Mouse (Mus musculus) ES-E14 (cell line): Measurements from ENCODE around the gene Tctn3. TPM values are rescaled to one million over a fixed set of nuclear protein-coding genes. Genes with fewer than 3 reads are reported as not detected.
"Not testable (repeated sequence)": the region's sequence is repeated elsewhere in the genome, so short reads cannot be mapped to it uniquely, and the experiment has no call there.

Source experiments
- DNase-seq: peaks from one replicate; pipeline ENCODE4 v3.0.0-alpha.2; 2013; ENCODE audit warnings: low read depth, low spot score
- H3K27ac ChIP-seq: 2 replicates; pipeline ENCODE4 v1.5.1; 2012; ENCODE audit warnings: low read depth, mild to moderate bottlenecking, low read length, moderate library complexity, mixed read lengths; ENCODE audit not compliant: poor library complexity, insufficient read depth, severe bottlenecking
- H3K36me3 ChIP-seq: 2 replicates; pipeline ENCODE4 v1.6.1; 2012; ENCODE audit warnings: mild to moderate bottlenecking, low read length, moderate library complexity, mixed read lengths; ENCODE audit not compliant: control insufficient read depth, poor library complexity, insufficient read depth, severe bottlenecking
- H3K4me1 ChIP-seq, 2 experiments: fragments of 150-350 bp in 1 of 2; sonication (generic) in 1 of 2; 2 replicates each; pipeline ENCODE4 v1.6.1; 2012; ENCODE audit warnings: low read length in 2 of 2, mild to moderate bottlenecking in 1 of 2, mixed read lengths in 1 of 2; ENCODE audit not compliant: control insufficient read depth in 2 of 2, insufficient read depth in 2 of 2, poor library complexity in 1 of 2
- H3K4me3 ChIP-seq, 2 experiments: fragments of 150-350 bp in 1 of 2; sonication (generic) in 1 of 2; 2 replicates each; pipeline ENCODE4 v1.5.1; 2012; ENCODE audit warnings: low read length in 2 of 2, low read depth in 1 of 2, mild to moderate bottlenecking in 1 of 2, mixed read lengths in 1 of 2; ENCODE audit not compliant: insufficient read depth in 1 of 2, poor library complexity in 1 of 2, severe bottlenecking in 1 of 2
- H3K9ac ChIP-seq: 2 replicates; pipeline ENCODE4 v1.6.1; 2012; ENCODE audit warnings: low read depth, mild to moderate bottlenecking, low read length, mixed read lengths; ENCODE audit not compliant: poor library complexity, insufficient read depth, severe bottlenecking
- H3K9me3 ChIP-seq: fragments of 150-350 bp; sonication (generic); 2 replicates; pipeline ENCODE4 v1.6.1; 2012; ENCODE audit warnings: low read depth, mild to moderate bottlenecking, low read length; ENCODE audit not compliant: control insufficient read depth, insufficient read depth
- CHD2 ChIP-seq: IDR thresholded peaks from 2 replicates; pipeline ENCODE4 v1.6.1; 2014; ENCODE audit warnings: mild to moderate bottlenecking, low read depth, low read length, inconsistent platforms
- HCFC1 ChIP-seq: IDR thresholded peaks from 2 replicates; pipeline ENCODE4 v1.6.1; 2012; ENCODE audit warnings: low read length, inconsistent platforms, borderline replicate concordance; ENCODE audit not compliant: insufficient read depth
- MAFK ChIP-seq: IDR thresholded peaks from 2 replicates; pipeline ENCODE4 v1.6.1; 2014; ENCODE audit warnings: mild to moderate bottlenecking, low read depth, low read length, inconsistent platforms; ENCODE audit not compliant: insufficient read depth
- ZC3H11A ChIP-seq: IDR thresholded peaks from 2 replicates; pipeline ENCODE4 v1.6.1; 2012; ENCODE audit warnings: low read depth, mild to moderate bottlenecking, inconsistent platforms, low read length, borderline replicate concordance
- ZNF384 ChIP-seq: IDR thresholded peaks from 2 replicates; pipeline ENCODE4 v1.6.1; 2012; ENCODE audit warnings: low read depth, low read length, inconsistent platforms
- in situ Hi-C, 2 experiments: fragments of 600-800 bp; cut with MboI; formaldehyde crosslinking; loops; one replicate each; pipeline ENCODE4 v1.15.1; 2025; ENCODE audit warnings: low sequenced_read_pairs in 2 of 2, inconsistent platforms in 1 of 2; ENCODE audit not compliant: unreplicated experiment in 2 of 2
- total RNA-seq: library from RNA; depleted of rRNA; stranded (reverse); fragments of 300-350 nt; gene quantifications from 2 replicates; pipeline ENCODE4 v1.2.3, GENCODE M21; 2012

The Tctn3 gene
- total RNA-seq, 1 experiment = 8.8 TPM

DNA sequence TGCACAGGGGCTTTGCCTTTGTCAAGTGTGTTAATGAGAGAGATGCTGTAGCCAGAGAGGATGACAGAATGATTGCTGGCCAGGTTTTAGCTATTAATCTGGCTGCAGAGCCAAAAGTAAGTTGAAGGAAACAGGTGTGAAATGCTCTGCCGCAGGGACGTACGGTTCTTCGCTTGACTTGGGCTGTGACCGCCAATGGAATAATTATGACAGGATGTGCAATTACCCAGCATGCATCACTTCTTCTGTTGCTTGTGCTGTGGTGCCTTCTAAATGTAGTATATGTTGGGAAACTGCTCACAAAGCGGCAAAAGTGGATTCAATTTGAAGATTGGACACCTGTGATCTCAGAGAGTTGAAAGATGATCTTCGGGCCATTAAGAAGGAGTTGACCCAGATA, 4.0 kb upstream of the Tctn3 start:
- H3K4me3 ChIP-seq = no peak overlapping the region
- in situ Hi-C loops = no loop called here
- TF ChIP-seq MAFK = no peak
- TF ChIP-seq ZC3H11A = no peak
- TF ChIP-seq ZNF384 = no peak
- no peak for TF ChIP-seq CHD2
- TF ChIP-seq HCFC1 = no peak
- H3K9me3 ChIP-seq = no peaks in the 10 kb centered on the region
- no peaks in the 10 kb centered on the region for H3K36me3 ChIP-seq
- DNase-seq = no peak
- H3K27ac ChIP-seq = no peak overlapping the region
- H3K9ac ChIP-seq = no peak overlapping the region
- H3K4me1 ChIP-seq = 0 out of 4 replicates have a peak, but pooled peaks cover 0 to 2% of the 10 kb centered on the region in 2 experiments

DNA sequence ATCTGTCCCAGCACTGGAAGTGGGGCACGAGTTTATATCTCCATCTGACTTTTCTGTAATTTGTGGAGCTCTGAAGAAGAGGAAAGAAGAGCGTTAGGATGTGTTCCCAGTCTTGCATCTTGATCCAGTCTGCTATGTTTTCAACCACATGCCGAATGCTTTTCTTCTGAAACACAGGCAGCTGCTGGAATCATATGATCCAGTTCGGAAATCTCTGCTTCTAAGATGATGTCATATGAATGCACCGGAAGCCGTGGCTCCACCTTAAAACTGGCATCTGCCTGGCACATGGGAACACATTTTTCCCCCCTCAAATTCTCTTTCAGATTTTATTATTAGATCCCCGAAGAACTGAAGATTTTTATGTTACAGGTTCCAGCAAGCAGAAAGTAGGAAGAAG, 2.8 kb upstream of the Tctn3 start:
- H3K4me1 ChIP-seq = 0 out of 4 replicates have a peak, but pooled peaks cover 0 to 2% of the 10 kb centered on the region in 2 experiments
- in situ Hi-C loops = loop anchor here in 1 of 2 experiments (5.0 kb wide), 1 partner anchor 107 kb away; no protein-coding TSS in a partner anchor
- no peaks in the 10 kb centered on the region for H3K36me3 ChIP-seq
- H3K27ac ChIP-seq = no peak overlapping the region
- no peak for TF ChIP-seq MAFK
- no peak for TF ChIP-seq HCFC1
- no peak for TF ChIP-seq ZNF384
- no peak for TF ChIP-seq CHD2
- no peak for TF ChIP-seq ZC3H11A
- H3K9me3 ChIP-seq = no peaks in the 10 kb centered on the region
- no peak overlapping the region for H3K4me3 ChIP-seq
- no peak for DNase-seq
- H3K9ac ChIP-seq = no peak overlapping the region

DNA sequence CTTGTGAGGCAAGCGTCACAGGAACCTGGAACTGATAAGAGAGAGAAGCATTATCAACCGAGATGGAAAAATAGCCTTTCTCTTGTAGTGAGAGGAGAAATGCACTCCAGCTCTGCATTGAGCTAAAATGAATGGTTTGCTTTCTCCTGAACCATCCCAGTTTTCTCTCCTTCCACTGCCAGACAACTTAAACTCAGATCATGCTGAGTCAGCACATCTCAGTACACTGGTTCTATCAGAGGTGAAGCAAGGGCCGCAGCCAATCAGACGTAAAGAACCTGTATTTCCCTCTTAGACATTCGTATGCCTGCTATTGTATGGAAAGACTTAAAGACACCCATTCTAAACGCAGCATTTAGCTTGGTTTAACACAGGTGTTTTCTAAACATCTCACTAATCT, 4.4 kb downstream of the Tctn3 start:
- in situ Hi-C loops = no loop called here
- 0 out of 4 replicates have a peak, but pooled peaks cover 0 to 2% of the 10 kb centered on the region in 2 experiments for H3K4me1 ChIP-seq
- no peaks in the 10 kb centered on the region; the same call in 1 of the 2 replicates for H3K36me3 ChIP-seq
- peak; percentile 96 for TF ChIP-seq MAFK
- no peak for TF ChIP-seq CHD2
- TF ChIP-seq ZC3H11A = no peak
- H3K27ac ChIP-seq = no peak overlapping the region
- H3K9ac ChIP-seq = no peak overlapping the region
- H3K9me3 ChIP-seq = no peaks in the 10 kb centered on the region
- no peak overlapping the region for H3K4me3 ChIP-seq
- no peak for DNase-seq

DNA sequence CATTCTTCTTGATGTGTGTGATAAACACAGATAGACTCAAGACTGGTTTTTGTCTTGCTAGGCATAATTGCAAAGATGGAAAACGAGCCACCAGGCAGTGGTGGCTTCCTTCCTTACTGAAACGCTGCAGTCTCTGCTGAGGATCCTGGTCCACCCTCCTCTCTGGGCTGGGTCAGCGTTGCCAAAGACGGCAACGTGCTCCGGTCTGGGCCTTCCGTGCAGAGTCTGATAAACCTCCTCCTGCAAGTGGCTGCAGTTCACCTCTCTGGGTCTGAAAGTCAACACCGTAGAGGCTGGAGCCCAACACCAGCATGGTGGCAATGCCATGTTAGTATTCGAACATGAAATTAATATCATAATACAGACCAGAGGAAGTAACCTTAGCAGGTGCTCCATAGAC, 6.8 kb downstream of the Tctn3 start:
- Histone ChIP-seq H3K9ac (no peak overlapping the region), H3K4me3 (no peak overlapping the region), H3K4me1 (no peaks in the 10 kb centered on the region), H3K27ac (no peak overlapping the region), H3K9me3 (no peaks in the 10 kb centered on the region), H3K36me3 (no peaks in the 10 kb centered on the region; the same call in 1 of the 2 replicates)
- in situ Hi-C loops = no loop called here
- no peak for DNase-seq
- TF ChIP-seq ZNF384 = no peak

DNA sequence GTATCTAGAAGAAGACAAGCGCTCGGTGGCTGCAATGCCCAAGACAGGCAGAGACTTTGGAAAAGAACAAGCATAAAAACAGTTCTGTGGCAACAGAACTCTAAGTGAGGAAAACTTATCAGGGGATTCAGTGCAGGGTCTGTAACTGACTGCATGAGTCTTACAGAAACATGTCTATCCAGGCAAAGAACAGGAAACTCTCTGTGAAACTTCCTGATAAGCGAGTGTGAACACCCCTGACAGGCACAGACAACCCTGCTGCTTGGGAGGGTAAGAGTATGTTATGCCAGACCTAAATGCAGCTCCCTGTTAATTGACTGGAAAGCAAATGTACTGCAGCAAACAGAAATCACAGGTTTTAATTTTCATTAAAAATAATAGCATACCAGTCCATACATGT, 10.2 kb downstream of the Tctn3 start:
- Histone ChIP-seq H3K4me3 (no peak overlapping the region), H3K36me3 (no peaks in the 10 kb centered on the region; the same call in 1 of the 2 replicates), H3K9ac (no peak overlapping the region), H3K27ac (no peak overlapping the region), H3K9me3 (no peaks in the 10 kb centered on the region), H3K4me1 (no peaks in the 10 kb centered on the region)
- in situ Hi-C loops = no loop called here
- TF ChIP-seq HCFC1 = no peak
- no peak for TF ChIP-seq CHD2
- TF ChIP-seq MAFK = no peak
- TF ChIP-seq ZNF384 = no peak
- TF ChIP-seq ZC3H11A = no peak
- no peak for DNase-seq

DNA sequence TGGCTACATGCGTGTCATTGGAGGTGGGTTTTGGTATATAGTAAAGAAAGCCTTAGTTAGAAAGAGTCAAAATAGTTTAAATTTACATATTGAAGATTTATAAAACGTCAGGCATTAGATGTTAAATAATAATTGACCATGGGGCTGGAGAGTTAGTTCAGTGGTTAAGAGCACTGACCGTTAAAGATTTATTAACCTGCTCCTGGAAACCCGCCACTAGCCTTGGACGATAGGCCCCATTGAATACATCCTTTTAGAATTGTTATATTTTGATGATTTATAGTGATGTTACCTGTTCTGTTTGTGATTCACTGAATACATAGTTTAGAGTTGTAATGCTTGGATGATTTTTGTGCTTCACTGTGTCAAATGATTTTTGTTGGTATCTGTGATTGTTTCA, 11.2 kb downstream of the Tctn3 start:
- H3K4me3 ChIP-seq, in situ Hi-C loops, H3K4me1 ChIP-seq, H3K9me3 ChIP-seq, H3K9ac ChIP-seq, DNase-seq, H3K27ac ChIP-seq, H3K36me3 ChIP-seq: not testable (repeated sequence)
